Mouse (Mus musculus) liver, embryonic 15.5 days (tissue): ENCODE data around the gene Nkx6-1. TPM values are rescaled to one million over a fixed set of nuclear protein-coding genes. Genes with fewer than 3 reads are reported as not detected.
A peak's percentile ranks its signal among the peaks of the same experiment; 100 is the strongest.

Experiments used
- ATAC-seq: fragments of 200-750 bp; cut with Nextera tagmentation; 2 replicates; pipeline ENCODE4 v1.8.0; 2017; ENCODE audit warnings: moderate number of reproducible peaks, mild to moderate bottlenecking, moderate library complexity; ENCODE audit not compliant: insufficient read depth
- H3K27ac ChIP-seq: fragments of 300-500 bp; sonication (generic); replicated peaks from 2 replicates; pipeline ENCODE4 v1.5.1; 2015; ENCODE audit warnings: mild to moderate bottlenecking, inconsistent platforms
- H3K27me3 ChIP-seq: fragments of 300-500 bp; sonication (generic); 2 replicates; pipeline ENCODE4 v1.6.1; 2015; ENCODE audit warnings: mild to moderate bottlenecking, inconsistent platforms
- H3K36me3 ChIP-seq: fragments of 300-500 bp; sonication (generic); replicated peaks from 2 replicates; pipeline ENCODE4 v1.6.1; 2015; ENCODE audit warnings: moderate library complexity, mild to moderate bottlenecking, inconsistent platforms
- H3K4me1 ChIP-seq: fragments of 300-500 bp; sonication (generic); replicated peaks from 2 replicates; pipeline ENCODE4 v1.6.1; 2015; ENCODE audit warnings: inconsistent platforms
- H3K4me2 ChIP-seq: fragments of 300-500 bp; sonication (generic); 2 replicates; pipeline ENCODE4 v1.6.1; 2015; ENCODE audit warnings: moderate library complexity, mild to moderate bottlenecking, inconsistent platforms
- H3K4me3 ChIP-seq: fragments of 300-500 bp; sonication (generic); replicated peaks from 2 replicates; pipeline ENCODE4 v1.5.1; 2015; ENCODE audit warnings: mild to moderate bottlenecking, inconsistent platforms
- H3K9ac ChIP-seq: fragments of 300-500 bp; sonication (generic); 2 replicates; pipeline ENCODE4 v1.6.1; 2015; ENCODE audit warnings: moderate library complexity, mild to moderate bottlenecking, inconsistent platforms
- H3K9me3 ChIP-seq: fragments of 300-500 bp; sonication (generic); replicated peaks from 2 replicates; pipeline ENCODE4 v1.6.1; 2016; ENCODE audit warnings: inconsistent platforms
- WGBS: fragments of 180-500 bp; shearing (Covaris S2); methylation state at CpG from one replicate; pipeline ENCODE4 v1.1.7; 2015; ENCODE audit warnings: mixed read lengths; ENCODE audit not compliant: insufficient replicate concordance; 5-methylcytosine and 5-hydroxymethylcytosine counted together
- polyA plus RNA-seq: library from polyadenylated mRNA; unstranded; fragments of >200 nt; fragmentation: Nextera tagmentation; extraction: Ambion mirVana; gene quantifications from 2 replicates; pipeline ENCODE4 v1.2.1, GENCODE M21; 2015

Gene Nkx6-1
- 0.03 TPM in 1 of 2 replicates, not detected in the other for polyA plus RNA-seq

GRCm38 (mm10) chr5:101664945-101665615 lies at the start of gene Nkx6-1:
Gene Nkx6-1 (minus strand): TSS chr5:101664996.
- ATAC-seq: peak; percentile 76
- H3K4me3 ChIP-seq: peak within 1 kb of the TSS; percentile 31
- no peak within 1 kb of the TSS for H3K27ac ChIP-seq
- H3K4me1 ChIP-seq: peaks cover 24% of the 10 kb centered on the region
- H3K36me3 ChIP-seq: no peaks in the 10 kb centered on the region
- H3K9ac ChIP-seq: no peak within 1 kb of the TSS
- peaks cover 100% of the 10 kb centered on the region for H3K27me3 ChIP-seq
- no peaks in the 10 kb centered on the region for H3K9me3 ChIP-seq
- H3K4me2 ChIP-seq: peak within 1 kb of the TSS; percentile 54
- WGBS: under 1% methylated on average over 38 of the region's 39 CpGs

- ATAC-seq: no peak
- no peak overlapping the region for H3K9ac ChIP-seq
- H3K9me3 ChIP-seq: no peaks in the 10 kb centered on the region
- no peaks in the 10 kb centered on the region for H3K27me3 ChIP-seq
- H3K4me2 ChIP-seq: no peak overlapping the region
- 65% methylated on average over 6 of the region's 6 CpGs for WGBS
- H3K36me3 ChIP-seq: no peaks in the 10 kb centered on the region
- H3K4me1 ChIP-seq: no peaks in the 10 kb centered on the region
- no peak overlapping the region for H3K27ac ChIP-seq
- H3K4me3 ChIP-seq: no peak overlapping the region
Observed at GRCm38 (mm10) chr5:101713064-101713613, 48.3 kb upstream of the Nkx6-1 start.

- no peaks in the 10 kb centered on the region for H3K4me1 ChIP-seq
- no peaks in the 10 kb centered on the region for H3K36me3 ChIP-seq
- H3K4me3 ChIP-seq: no peak overlapping the region
- WGBS: 47% methylated on average over 24 of the region's 25 CpGs
- H3K27ac ChIP-seq: no peak overlapping the region
- ATAC-seq: no peak
- H3K27me3 ChIP-seq: peaks cover 5% of the 10 kb centered on the region; the same call in 1 of the 2 replicates
- H3K9ac ChIP-seq: no peak overlapping the region
- no peaks in the 10 kb centered on the region for H3K9me3 ChIP-seq
- no peak overlapping the region for H3K4me2 ChIP-seq
Observed at GRCm38 (mm10) chr5:101703374-101704260, 38.8 kb upstream of the Nkx6-1 start.

- no peak overlapping the region for H3K9ac ChIP-seq
- no peak overlapping the region for H3K4me2 ChIP-seq
- peaks cover 5% of the 10 kb centered on the region; the same call in 1 of the 2 replicates for H3K27me3 ChIP-seq
- H3K4me3 ChIP-seq: no peak overlapping the region
- no peaks in the 10 kb centered on the region for H3K36me3 ChIP-seq
- no peak for ATAC-seq
- 62% methylated on average over 11 of the region's 11 CpGs for WGBS
- H3K4me1 ChIP-seq: no peaks in the 10 kb centered on the region
- no peaks in the 10 kb centered on the region for H3K9me3 ChIP-seq
- H3K27ac ChIP-seq: no peak overlapping the region
Observed at GRCm38 (mm10) chr5:101702636-101703035, 37.8 kb upstream of the Nkx6-1 start.

GRCm38 (mm10) chr5:101700607-101701006 lies 35.8 kb upstream of the Nkx6-1 start:
- no peak for ATAC-seq
- H3K4me3 ChIP-seq: no peak overlapping the region
- H3K9ac ChIP-seq: no peak overlapping the region
- H3K36me3 ChIP-seq: no peaks in the 10 kb centered on the region
- H3K4me1 ChIP-seq: no peaks in the 10 kb centered on the region
- no peaks in the 10 kb centered on the region for H3K9me3 ChIP-seq
- H3K27me3 ChIP-seq: peaks cover 5% of the 10 kb centered on the region; the same call in 1 of the 2 replicates
- 7% methylated on average over 3 of the region's 3 CpGs for WGBS
- H3K27ac ChIP-seq: no peak overlapping the region
- H3K4me2 ChIP-seq: no peak overlapping the region

GRCm38 (mm10) chr5:101688581-101688980 lies 23.8 kb upstream of the Nkx6-1 start:
- H3K4me2 ChIP-seq: no peak overlapping the region
- no peaks in the 10 kb centered on the region for H3K4me1 ChIP-seq
- H3K9me3 ChIP-seq: no peaks in the 10 kb centered on the region
- ATAC-seq: no peak
- H3K27ac ChIP-seq: no peak overlapping the region
- no peaks in the 10 kb centered on the region for H3K27me3 ChIP-seq
- no peak overlapping the region for H3K4me3 ChIP-seq
- no peaks in the 10 kb centered on the region for H3K36me3 ChIP-seq
- 17% methylated on average over 15 of the region's 15 CpGs for WGBS
- no peak overlapping the region for H3K9ac ChIP-seq

GRCm38 (mm10) chr5:101683340-101683739 lies 18.5 kb upstream of the Nkx6-1 start:
- Histone ChIP-seq H3K27me3 (no peaks in the 10 kb centered on the region), H3K4me1 (no peaks in the 10 kb centered on the region), H3K9ac (no peak overlapping the region), H3K27ac (no peak overlapping the region), H3K4me3 (no peak overlapping the region), H3K36me3 (no peaks in the 10 kb centered on the region), H3K9me3 (no peaks in the 10 kb centered on the region), H3K4me2 (no peak overlapping the region)
- ATAC-seq: no peak
- 48% methylated on average over 5 of the region's 5 CpGs for WGBS

GRCm38 (mm10) chr5:101680338-101680737 lies 15.5 kb upstream of the Nkx6-1 start:
- no peaks in the 10 kb centered on the region for H3K9me3 ChIP-seq
- no peak overlapping the region for H3K4me2 ChIP-seq
- H3K4me1 ChIP-seq: no peaks in the 10 kb centered on the region
- no peak overlapping the region for H3K4me3 ChIP-seq
- H3K27me3 ChIP-seq: no peaks in the 10 kb centered on the region
- no peaks in the 10 kb centered on the region for H3K36me3 ChIP-seq
- WGBS: 44% methylated on average over 6 of the region's 6 CpGs
- no peak overlapping the region for H3K27ac ChIP-seq
- ATAC-seq: no peak
- no peak overlapping the region for H3K9ac ChIP-seq

- 2% methylated on average over 15 of the region's 15 CpGs for WGBS
- Histone ChIP-seq H3K4me1 (peaks cover 14% of the 10 kb centered on the region), H3K4me2 (no peak overlapping the region), H3K4me3 (no peak overlapping the region), H3K36me3 (no peaks in the 10 kb centered on the region), H3K9ac (no peak overlapping the region), H3K9me3 (no peaks in the 10 kb centered on the region), H3K27ac (no peak overlapping the region), H3K27me3 (peaks cover 64% of the 10 kb centered on the region)
- no peak for ATAC-seq
Observed at GRCm38 (mm10) chr5:101669381-101669780, 4.6 kb upstream of the Nkx6-1 start.

GRCm38 (mm10) chr5:101668475-101668874 lies 3.7 kb upstream of the Nkx6-1 start:
- Histone ChIP-seq H3K4me2 (no peak overlapping the region), H3K9ac (no peak overlapping the region), H3K27ac (no peak overlapping the region), H3K9me3 (no peaks in the 10 kb centered on the region), H3K36me3 (no peaks in the 10 kb centered on the region), H3K4me1 (peaks cover 23% of the 10 kb centered on the region), H3K27me3 (peaks cover 73% of the 10 kb centered on the region), H3K4me3 (no peak overlapping the region)
- no peak for ATAC-seq
- WGBS: 5% methylated on average over 12 of the region's 12 CpGs

GRCm38 (mm10) chr5:101668028-101668427 lies 3.2 kb upstream of the Nkx6-1 start:
- no peak overlapping the region for H3K27ac ChIP-seq
- H3K27me3 ChIP-seq: peaks cover 77% of the 10 kb centered on the region
- 2% methylated on average over 15 of the region's 15 CpGs for WGBS
- no peak for ATAC-seq
- no peak overlapping the region for H3K4me2 ChIP-seq
- H3K4me3 ChIP-seq: no peak overlapping the region
- no peaks in the 10 kb centered on the region for H3K9me3 ChIP-seq
- H3K4me1 ChIP-seq: peaks cover 24% of the 10 kb centered on the region
- no peak overlapping the region for H3K9ac ChIP-seq
- no peaks in the 10 kb centered on the region for H3K36me3 ChIP-seq
